Comparison of ENCODE assay signal across 9 mouse cellular contexts in genomic region chr2:25194486-25195171, GRCm38 (mm10). TPM values are rescaled to one million over a fixed set of nuclear protein-coding genes. Genes with fewer than 3 reads are reported as not detected.
DNase-seq lines count a peak whose midpoint lies in the region; ATAC-seq and TF ChIP-seq lines count a peak whose summit lies in the region.
"Had no signal": no experiment of that assay in that cellular context is flagged by ENCODE, and none has a peak within 500 bp of the region (broad histone marks: within the 10 kb centered on the region; RNA-seq: fewer than 3 reads in every experiment).

No protein-coding gene starts in this region.

- peaks cover under 1% of the 10 kb centered on the region; the same call in 1 of the 2 replicates for H3K36me3 ChIP-seq in kidney, postnatal 0 days (ENCODE audit: insufficient read depth, low read length)
- peaks cover 8% of the 10 kb centered on the region; the same call in 1 of the 2 replicates for H3K36me3 ChIP-seq in small intestine, adult 2 months (ENCODE audit: control insufficient read depth, insufficient read depth, low read length)

- H3K4me1 ChIP-seq in kidney, postnatal 0 days (replicated peaks; ENCODE audit: insufficient read depth, low read length) = peaks cover 14% of the 10 kb centered on the region
- peaks cover 40% of the 10 kb centered on the region for H3K4me1 ChIP-seq in small intestine, adult 2 months (ENCODE audit: control insufficient read depth, insufficient read depth, insufficient read length, low read length)

- H3K4me3 ChIP-seq in kidney, postnatal 0 days (replicated peaks; ENCODE audit: low read depth, low read length) = no peak overlapping the region
- peak overlapping the region; percentile 69 for H3K4me3 ChIP-seq in small intestine, adult 2 months (ENCODE audit: low read depth, low read length)
- H3K4me3 ChIP-seq: forebrain, embryonic 12.5 days had no signal

- peak overlapping the region; percentile 65 for H3K4me2 ChIP-seq in kidney, postnatal 0 days (ENCODE audit: low read length)

- no peak for TF ChIP-seq CTCF in kidney, postnatal 0 days (IDR thresholded peaks at IDR 0.05; ENCODE audit: low read depth)
- TF ChIP-seq CTCF in small intestine, adult 2 months (IDR thresholded peaks at IDR 0.05; ENCODE audit: extremely low read depth, insufficient read length, insufficient replicate concordance, low read depth, low read length) = no peak

- WGBS in kidney, postnatal 0 days = 83% methylated on average over 17 of the region's 17 CpGs
- WGBS in small intestine, adult 2 months = 58% methylated on average over 17 of the region's 17 CpGs

- H3K27me3 ChIP-seq in kidney, postnatal 0 days (ENCODE audit: insufficient read depth, low read length) = no peaks in the 10 kb centered on the region
- no peaks in the 10 kb centered on the region for H3K27me3 ChIP-seq in small intestine, adult 2 months (ENCODE audit: control insufficient read depth, insufficient read depth, low read length)

- 0 out of 2 replicates have a peak, but pooled peaks have one; percentile 26 for TF ChIP-seq POLR2A in small intestine, adult 2 months (IDR thresholded peaks at IDR 0.05; ENCODE audit: low read depth, low read length)

- H3K9ac ChIP-seq in kidney, postnatal 0 days (ENCODE audit: low read depth, low read length) = no peak overlapping the region
- H3K9ac ChIP-seq: forebrain, embryonic 12.5 days had no signal

- H3K9me3 ChIP-seq in kidney, postnatal 0 days (replicated peaks; ENCODE audit: low read length) = no peaks in the 10 kb centered on the region
- H3K9me3 ChIP-seq: forebrain, embryonic 12.5 days had no signal

- no peak for ATAC-seq in kidney, postnatal 0 days (replicated peaks; ENCODE audit: low FRiP score, low read depth)

- DNase-seq in heart, adult 18-20 months = peak; percentile 44 to 49
- DNase-seq in heart, postnatal 14 days = no peak
- DNase-seq in T-cell, adult 2 months (ENCODE audit: low spot score) = peak; percentile 49
- DNase-seq in kidney, postnatal 0 days (ENCODE audit: low spot score) = no peak
- no peak for DNase-seq in embryo, embryonic 10.5 days (ENCODE audit: low spot score)
- DNase-seq in retina, postnatal 1 day = no peak
- DNase-seq in layer of hippocampus, postnatal 10 days (ENCODE audit: low spot score in 2 of 2) = no peak

- intact Hi-C loops in heart, postnatal 14 days (cut with DNase I) = loop anchor here (2.0 to 5.0 kb wide), 2 partner anchors 60 to 138 kb away; partner anchors contain the start of genes Man1b1 and Tmem203

- 0 out of 2 replicates have a peak overlapping the region, but pooled peaks have one; percentile 31 for H3K27ac ChIP-seq in kidney, postnatal 0 days
- peak overlapping the region; percentile 97 for H3K27ac ChIP-seq in small intestine, adult 2 months (ENCODE audit: insufficient read depth, low read depth, low read length)
- H3K27ac ChIP-seq: forebrain, embryonic 12.5 days had no signal

RNA-seq across cellular contexts. Expression of gene Tor4a, which starts 2.1 kb away (rescaled TPM):
- 1 to 10 TPM; 4.0 to 4.6 TPM for total RNA-seq in heart, adult 18-20 months (2021)
- 1 to 10 TPM; 5.0 to 5.5 TPM for total RNA-seq in heart, postnatal 14 days (2021)
- 10.8 and 12.0 TPM in 2 replicates for polyA plus RNA-seq in kidney, postnatal 0 days (2015; fragmentation: Nextera tagmentation; extraction: Ambion mirVana)
- polyA plus RNA-seq in small intestine, adult 2 months (2012; rRNA removed) = 37.3 and 49.3 TPM in 2 replicates
- total RNA-seq in layer of hippocampus, postnatal 10 days (2021) = 1 to 10 TPM; 1.8 to 2.4 TPM

RNA-seq across cellular contexts. Expression of gene Nrarp, which starts 14.1 kb away (rescaled TPM):
- 1 to 10 TPM; 6.9 to 8.3 TPM for total RNA-seq in heart, adult 18-20 months (2021)
- total RNA-seq in heart, postnatal 14 days (2021) = 10 to 100 TPM; 14.0 to 15.0 TPM
- 19.9 and 21.6 TPM in 2 replicates for polyA plus RNA-seq in kidney, postnatal 0 days (2015; fragmentation: Nextera tagmentation; extraction: Ambion mirVana)
- polyA plus RNA-seq in small intestine, adult 2 months (2012; rRNA removed) = 24.4 and 39.0 TPM in 2 replicates
- total RNA-seq in layer of hippocampus, postnatal 10 days (2021) = 10 to 100 TPM; 43.0 to 50.3 TPM

RNA-seq across cellular contexts. Expression of gene Nelfb, which starts 16.7 kb away (rescaled TPM):
- total RNA-seq in heart, adult 18-20 months (2021) = 10 to 100 TPM; 40.8 to 45.8 TPM
- total RNA-seq in heart, postnatal 14 days (2021) = 10 to 100 TPM; 35.7 to 36.2 TPM
- 74.0 and 82.3 TPM in 2 replicates for polyA plus RNA-seq in kidney, postnatal 0 days (2015; fragmentation: Nextera tagmentation; extraction: Ambion mirVana)
- 21.8 and 37.2 TPM in 2 replicates for polyA plus RNA-seq in small intestine, adult 2 months (2012; rRNA removed)
- total RNA-seq in layer of hippocampus, postnatal 10 days (2021) = 10 to 100 TPM; 50.6 to 59.3 TPM

RNA-seq across cellular contexts. Expression of gene Stpg3, which starts 19.8 kb away (rescaled TPM):
- not detected for total RNA-seq in heart, adult 18-20 months (2021)
- not detected for total RNA-seq in heart, postnatal 14 days (2021)
- 0.29 and 0.43 TPM in 2 replicates for polyA plus RNA-seq in kidney, postnatal 0 days (2015; fragmentation: Nextera tagmentation; extraction: Ambion mirVana)
- polyA plus RNA-seq in small intestine, adult 2 months (2012; rRNA removed) = not detected in 2 replicates
- total RNA-seq in layer of hippocampus, postnatal 10 days (2021) = not detected
- polyA plus RNA-seq: forebrain, embryonic 12.5 days had no signal

RNA-seq across cellular contexts. Expression of gene Fam166a, which starts 23.9 kb away (rescaled TPM):
- total RNA-seq in heart, adult 18-20 months (2021) = not detected
- not detected for total RNA-seq in heart, postnatal 14 days (2021)
- 0.28 and 0.62 TPM in 2 replicates for polyA plus RNA-seq in kidney, postnatal 0 days (2015; fragmentation: Nextera tagmentation; extraction: Ambion mirVana)
- 0.10 TPM in 1 of 2 replicates, not detected in the other for polyA plus RNA-seq in small intestine, adult 2 months (2012; rRNA removed)
- not detected for total RNA-seq in layer of hippocampus, postnatal 10 days (2021)

Comparison
In these comparisons a context has a peak if more than half of its experiments do, and no peak if none do; other contexts are left out.
1. DNase-seq: peak in heart, adult 18-20 months (2 of 2) and T-cell, adult 2 months (single experiment); none in heart, postnatal 14 days (0 of 2), kidney, postnatal 0 days (single experiment), embryo, embryonic 10.5 days (single experiment), retina, postnatal 1 day (single experiment) and layer of hippocampus, postnatal 10 days (0 of 2).